In the genomic region with DNA sequence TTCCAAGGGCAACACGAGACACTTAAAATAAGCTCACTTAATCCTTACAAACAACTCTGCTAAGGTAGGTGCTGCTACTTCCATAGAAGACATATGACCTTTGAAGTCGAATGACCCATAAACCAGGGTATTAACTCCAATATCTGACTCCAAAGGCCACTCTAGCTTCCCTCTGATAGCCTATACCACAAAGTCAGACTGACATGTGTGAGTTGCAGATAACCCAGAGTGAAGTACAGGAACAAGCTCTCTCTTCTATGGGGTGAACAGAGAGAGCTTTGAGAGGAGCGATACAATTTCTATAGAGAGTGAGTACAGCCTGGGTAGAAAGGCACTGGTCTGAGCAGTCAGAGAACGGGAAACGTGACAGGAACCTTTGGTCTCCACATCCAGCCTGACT, we compare ENCODE assay signal across 30 mouse cellular contexts.
DNase-seq lines count a peak whose midpoint lies in the region; ATAC-seq and TF ChIP-seq lines count a peak whose summit lies in the region.
"Had no signal": no experiment of that assay in that cellular context is flagged by ENCODE, and none has a peak within 500 bp of the region (broad histone marks: within the 10 kb centered on the region; RNA-seq: fewer than 3 reads in every experiment).

No protein-coding gene starts in this region.

- peak; percentile 72 to 74 for TF ChIP-seq EP300 in MEL (IDR thresholded peaks at IDR 0.05; ENCODE audit: low read depth in 1 of 2, low read length in 2 of 2)

- peaks cover 0 to 4% of the 10 kb centered on the region in 2 experiments; a peak in 1 of 4 replicates for H3K4me1 ChIP-seq in MEL (ENCODE audit: control insufficient read depth in 1 of 2, insufficient read depth in 2 of 2, low read length in 2 of 2)
- no peaks in the 10 kb centered on the region for H3K4me1 ChIP-seq in intestine, embryonic 16.5 days (ENCODE audit: control insufficient read depth, insufficient read depth, low read length)
- peaks cover 5% of the 10 kb centered on the region for H3K4me1 ChIP-seq in liver, embryonic 15.5 days (replicated peaks)
- peaks cover 10% of the 10 kb centered on the region for H3K4me1 ChIP-seq in forebrain, embryonic 14.5 days (ENCODE audit: control insufficient read depth, insufficient read depth, low read length)
- H3K4me1 ChIP-seq: embryonic facial prominence, embryonic 12.5 days; limb, embryonic 12.5 days; stomach, embryonic 15.5 days had no signal

- intact Hi-C loops in gastrocnemius, adult 2 months (cut with DNase I) = loop anchor here (10.0 kb wide), 1 partner anchor 363 kb away; no protein-coding TSS in a partner anchor

- no peak overlapping the region for H3K27ac ChIP-seq in MEL (ENCODE audit: control insufficient read depth, low read depth, low read length)
- no peak overlapping the region for H3K27ac ChIP-seq in intestine, embryonic 16.5 days (ENCODE audit: low read length)
- no peak overlapping the region for H3K27ac ChIP-seq in liver, embryonic 15.5 days (replicated peaks)
- H3K27ac ChIP-seq in gastrocnemius, adult 2 months = no peak overlapping the region
- no peak overlapping the region for H3K27ac ChIP-seq in forebrain, embryonic 14.5 days (ENCODE audit: low read depth, low read length)
- H3K27ac ChIP-seq: embryonic facial prominence, embryonic 12.5 days; hindbrain, embryonic 14.5 days; kidney, postnatal 0 days; limb, embryonic 12.5 days; stomach, embryonic 15.5 days had no signal

- H3K36me3 ChIP-seq in MEL (ENCODE audit: control insufficient read depth in 1 of 2, insufficient read depth in 2 of 2, low read length in 2 of 2) = no peaks in the 10 kb centered on the region; a peak in 2 of 4 replicates
- peaks cover 11% of the 10 kb centered on the region for H3K36me3 ChIP-seq in intestine, embryonic 16.5 days (ENCODE audit: control insufficient read depth, insufficient read depth, low read length)
- H3K36me3 ChIP-seq in liver, embryonic 15.5 days (replicated peaks) = peaks cover 28% of the 10 kb centered on the region
- peaks cover 48% of the 10 kb centered on the region for H3K36me3 ChIP-seq in forebrain, embryonic 14.5 days (ENCODE audit: control insufficient read depth, insufficient read depth, low read length)

- TF ChIP-seq CTCF in MEL (IDR thresholded peaks at IDR 0.05 in 2 of 3, conservative IDR thresholded peaks at IDR 0.05 in 1 of 3; ENCODE audit: control insufficient read depth in 1 of 3, insufficient read depth in 1 of 3, low read depth in 2 of 3, low read length in 3 of 3, poor library complexity in 1 of 3, severe bottlenecking in 1 of 3) = no peak
- TF ChIP-seq CTCF in gastrocnemius, adult 2 months (IDR thresholded peaks at IDR 0.05) = no peak

- TF ChIP-seq POLR2A in MEL (IDR thresholded peaks at IDR 0.05; ENCODE audit: control insufficient read depth in 1 of 2, insufficient read depth in 1 of 2, low read depth in 1 of 2, low read length in 2 of 2, poor library complexity in 1 of 2) = no peak

- peak; percentile 58 for DNase-seq in MEL (ENCODE audit: low read depth, low spot score)
- DNase-seq in c-Kit-negative CD71-positive TER-119-positive erythroid progenitor cells, embryonic 14.5 days (ENCODE audit: low read depth, low spot score) = peak; percentile 2
- no peak for DNase-seq in gastrocnemius, adult 2 months
- DNase-seq in forebrain, embryonic 14.5 days (ENCODE audit: low spot score) = no peak
- DNase-seq in adrenal gland, postnatal 4 days (ENCODE audit: low spot score in 2 of 2) = no peak
- DNase-seq in kidney, postnatal 4 days = no peak
- DNase-seq: adrenal gland, adult 2 months; adrenal gland, postnatal 36 days; cerebellum, adult 11-12 months; cerebellum, postnatal 25 days; gastrocnemius, postnatal 25 days; heart, adult 18-20 months; kidney, adult 2 months; layer of hippocampus, postnatal 36 days; lung, adult 18-20 months; lung, postnatal 14 days; right cerebral cortex, postnatal 25 days had no signal

- no peak overlapping the region for H3K4me3 ChIP-seq in MEL (ENCODE audit: control insufficient read depth in 1 of 2, insufficient read depth in 1 of 2, low read depth in 2 of 2, low read length in 2 of 2)
- no peak overlapping the region for H3K4me3 ChIP-seq in intestine, embryonic 16.5 days (ENCODE audit: low read length)
- no peak overlapping the region for H3K4me3 ChIP-seq in liver, embryonic 15.5 days (replicated peaks)
- H3K4me3 ChIP-seq in gastrocnemius, adult 2 months = no peak overlapping the region
- H3K4me3 ChIP-seq in forebrain, embryonic 14.5 days (ENCODE audit: low read depth, low read length) = no peak overlapping the region
- H3K4me3 ChIP-seq: embryonic facial prominence, embryonic 12.5 days; heart, embryonic 12.5 days; limb, embryonic 12.5 days; stomach, embryonic 15.5 days had no signal

- no peaks in the 10 kb centered on the region for H3K27me3 ChIP-seq in MEL (ENCODE audit: control insufficient read depth in 1 of 2, insufficient read depth in 2 of 2, low read length in 2 of 2)
- H3K27me3 ChIP-seq in intestine, embryonic 16.5 days (replicated peaks; ENCODE audit: control insufficient read depth, insufficient read depth, low read length) = no peaks in the 10 kb centered on the region
- H3K27me3 ChIP-seq in liver, embryonic 15.5 days = no peaks in the 10 kb centered on the region
- no peaks in the 10 kb centered on the region for H3K27me3 ChIP-seq in forebrain, embryonic 14.5 days (replicated peaks; ENCODE audit: control insufficient read depth, insufficient read depth, low read length)
- H3K27me3 ChIP-seq: embryonic facial prominence, embryonic 12.5 days; heart, embryonic 12.5 days; limb, embryonic 12.5 days; stomach, embryonic 15.5 days had no signal

- no peak overlapping the region for H3K4me2 ChIP-seq in intestine, embryonic 16.5 days (ENCODE audit: low read depth, low read length)
- H3K4me2 ChIP-seq in liver, embryonic 15.5 days = no peak overlapping the region
- H3K4me2 ChIP-seq in forebrain, embryonic 14.5 days (ENCODE audit: low read length) = no peak overlapping the region
- H3K4me2 ChIP-seq: embryonic facial prominence, embryonic 12.5 days; heart, embryonic 12.5 days; hindbrain, embryonic 14.5 days; limb, embryonic 12.5 days; midbrain, embryonic 11.5 days; stomach, embryonic 15.5 days had no signal

- no peak for TF ChIP-seq RAD21 in MEL (IDR thresholded peaks at IDR 0.05; ENCODE audit: low read depth, low read length)

- no peaks in the 10 kb centered on the region for H3K9me3 ChIP-seq in MEL (replicated peaks; ENCODE audit: insufficient read depth, low read length)
- H3K9me3 ChIP-seq in intestine, embryonic 16.5 days (ENCODE audit: control insufficient read depth, low read length) = no peaks in the 10 kb centered on the region
- no peaks in the 10 kb centered on the region for H3K9me3 ChIP-seq in liver, embryonic 15.5 days (replicated peaks)
- no peaks in the 10 kb centered on the region for H3K9me3 ChIP-seq in forebrain, embryonic 14.5 days (replicated peaks; ENCODE audit: control insufficient read depth, low read length)
- H3K9me3 ChIP-seq: embryonic facial prominence, embryonic 12.5 days; heart, embryonic 12.5 days; limb, embryonic 12.5 days; stomach, embryonic 15.5 days had no signal

- ATAC-seq in intestine, embryonic 16.5 days = peak; percentile 68
- ATAC-seq in liver, embryonic 15.5 days (ENCODE audit: insufficient read depth) = peak; percentile 64
- ATAC-seq in forebrain, embryonic 14.5 days = no peak
- ATAC-seq: activated CD4-positive, CD25-positive, alpha-beta regulatory T cell, adult 4 months; CD4-positive, CD25-positive, alpha-beta regulatory T cell, adult 4 months; forebrain, embryonic 16.5 days; midbrain, embryonic 16.5 days had no signal

- no peak overlapping the region for H3K9ac ChIP-seq in MEL (ENCODE audit: control insufficient read depth, low read depth, low read length, poor library complexity, severe bottlenecking)
- no peak overlapping the region for H3K9ac ChIP-seq in intestine, embryonic 16.5 days (ENCODE audit: low read depth, low read length)
- H3K9ac ChIP-seq in liver, embryonic 15.5 days = no peak overlapping the region
- no peak overlapping the region for H3K9ac ChIP-seq in forebrain, embryonic 14.5 days (ENCODE audit: low read length)
- H3K9ac ChIP-seq: embryonic facial prominence, embryonic 12.5 days; heart, embryonic 12.5 days; hindbrain, embryonic 14.5 days; limb, embryonic 12.5 days; stomach, embryonic 15.5 days had no signal

- 78% methylated on average over 5 of the region's 5 CpGs for WGBS in intestine, embryonic 16.5 days
- WGBS in liver, embryonic 15.5 days (ENCODE audit: insufficient replicate concordance) = 32% methylated on average over 5 of the region's 5 CpGs
- WGBS in forebrain, embryonic 14.5 days = 91% methylated on average over 5 of the region's 5 CpGs

- H3K79me2 ChIP-seq in MEL (ENCODE audit: control insufficient read depth, insufficient read depth, low read length, poor library complexity) = no peaks in the 10 kb centered on the region

TF ChIP-seq in MEL, 35 proteins besides CTCF, POLR2A, EP300 and RAD21 (continues in another document):
- no peak for TF ChIP-seq ZC3H11A (IDR thresholded peaks at IDR 0.05; ENCODE audit: low read depth, low read length)
- TF ChIP-seq SMC3 (IDR thresholded peaks at IDR 0.05; ENCODE audit: low read depth, low read length) = no peak
- TF ChIP-seq NELFE (IDR thresholded peaks at IDR 0.05; ENCODE audit: low read depth, low read length) = no peak
- no peak for TF ChIP-seq MEF2A (IDR thresholded peaks at IDR 0.05; ENCODE audit: extremely low read depth, insufficient replicate concordance, low read depth, low read length, poor library complexity, severe bottlenecking)
- TF ChIP-seq ETS1 (IDR thresholded peaks at IDR 0.05; ENCODE audit: low read depth, low read length) = no peak
- no peak for TF ChIP-seq MAFK (IDR thresholded peaks at IDR 0.05; ENCODE audit: borderline replicate concordance, low read depth, low read length)
- no peak for TF ChIP-seq TBP (IDR thresholded peaks at IDR 0.05; ENCODE audit: low read depth, low read length)
- TF ChIP-seq POLR2AphosphoS5 (IDR thresholded peaks at IDR 0.05; ENCODE audit: borderline replicate concordance, low read depth, low read length) = no peak
- TF ChIP-seq KAT2A (conservative IDR thresholded peaks at IDR 0.05; ENCODE audit: low read depth, low read length) = no peak
- TF ChIP-seq TAL1 (IDR thresholded peaks at IDR 0.05; ENCODE audit: low read length) = peak; percentile 71
- TF ChIP-seq MYB (IDR thresholded peaks at IDR 0.05; ENCODE audit: low read depth, low read length) = no peak
- TF ChIP-seq E2F4 (IDR thresholded peaks at IDR 0.05; ENCODE audit: borderline replicate concordance, low read depth, low read length) = no peak
- no peak for TF ChIP-seq MAZ (IDR thresholded peaks at IDR 0.05; ENCODE audit: low read depth, low read length)
- TF ChIP-seq ZNF384 (IDR thresholded peaks at IDR 0.05; ENCODE audit: low read depth, low read length) = no peak
- TF ChIP-seq MXI1 (IDR thresholded peaks at IDR 0.05; ENCODE audit: low read depth, low read length) = no peak
- no peak for TF ChIP-seq MYC (IDR thresholded peaks at IDR 0.05; ENCODE audit: low read depth, low read length)
- no peak for TF ChIP-seq CHD1 (IDR thresholded peaks at IDR 0.05; ENCODE audit: low read depth, low read length)
- no peak for TF ChIP-seq SIN3A (IDR thresholded peaks at IDR 0.05; ENCODE audit: low read length)
- TF ChIP-seq ZMIZ1 (IDR thresholded peaks at IDR 0.05; ENCODE audit: low read depth, low read length) = no peak

Comparison
In these comparisons a context has a peak if more than half of its experiments do, and no peak if none do; other contexts are left out.
1. DNase-seq: peak in MEL (single experiment) and c-Kit-negative CD71-positive TER-119-positive erythroid progenitor cells, embryonic 14.5 days (single experiment); none in gastrocnemius, adult 2 months (single experiment), forebrain, embryonic 14.5 days (single experiment), adrenal gland, postnatal 4 days (0 of 2) and kidney, postnatal 4 days (0 of 2).